Mouse (Mus musculus) neural tube, embryonic 15.5 days (tissue): ENCODE data around the gene Mrpl54. TPM values are rescaled to one million over a fixed set of nuclear protein-coding genes. Genes with fewer than 3 reads are reported as not detected.

Experiments used
- ATAC-seq: fragments of 200-750 bp; cut with Nextera tagmentation; 2 replicates; pipeline ENCODE4 v1.8.0; 2017; ENCODE audit warnings: mild to moderate bottlenecking, moderate TSS enrichment, moderate library complexity; ENCODE audit not compliant: low FRiP score
- H3K27ac ChIP-seq: fragments of 300-500 bp; sonication (generic); replicated peaks from 2 replicates; pipeline ENCODE4 v1.5.1; 2015; ENCODE audit warnings: mild to moderate bottlenecking, inconsistent platforms
- H3K27me3 ChIP-seq: fragments of 300-500 bp; sonication (generic); replicated peaks from 2 replicates; pipeline ENCODE4 v1.6.1; 2015; ENCODE audit warnings: inconsistent platforms
- H3K36me3 ChIP-seq: fragments of 300-500 bp; sonication (generic); 2 replicates; pipeline ENCODE4 v1.6.1; 2015; ENCODE audit warnings: inconsistent platforms
- H3K4me1 ChIP-seq: fragments of 300-500 bp; sonication (generic); 2 replicates; pipeline ENCODE4 v1.6.1; 2015; ENCODE audit warnings: inconsistent platforms
- H3K4me2 ChIP-seq: fragments of 300-500 bp; sonication (generic); 2 replicates; pipeline ENCODE4 v1.6.1; 2015; ENCODE audit warnings: inconsistent platforms, mild to moderate bottlenecking, moderate library complexity
- H3K4me3 ChIP-seq: fragments of 300-500 bp; sonication (generic); replicated peaks from 2 replicates; pipeline ENCODE4 v1.5.1; 2015; ENCODE audit warnings: mild to moderate bottlenecking, inconsistent platforms
- H3K9ac ChIP-seq: fragments of 300-500 bp; sonication (generic); replicated peaks from 2 replicates; pipeline ENCODE4 v1.6.1; 2015; ENCODE audit warnings: mild to moderate bottlenecking, inconsistent platforms
- H3K9me3 ChIP-seq: fragments of 300-500 bp; sonication (generic); replicated peaks from 2 replicates; pipeline ENCODE4 v1.6.1; 2016; ENCODE audit warnings: inconsistent platforms
- WGBS: fragments of 180-500 bp; shearing (Covaris S2); methylation state at CpG from one replicate; pipeline ENCODE4 v1.1.7; 2015; ENCODE audit warnings: mixed read lengths; 5-methylcytosine and 5-hydroxymethylcytosine counted together
- polyA plus RNA-seq: library from polyadenylated mRNA; unstranded; fragments of >200 nt; fragmentation: Nextera tagmentation; extraction: Ambion mirVana; gene quantifications from 2 replicates; pipeline ENCODE4 v1.2.1, GENCODE M21; 2015

Mrpl54 gene
- polyA plus RNA-seq, 1 experiment from 2014 or later, result 155 TPM

GRCm38 (mm10) chr10:81252424-81253419 is 14.0 kb downstream of the Mrpl54 start, which contains the start of gene Matk:
Gene Matk, plus strand, starts transcription at chr10:81252935.
- Histone ChIP-seq H3K27me3 (peaks cover 28% of the 10 kb centered on the region), H3K27ac (peak within 1 kb of the TSS; percentile 70)

DNA sequence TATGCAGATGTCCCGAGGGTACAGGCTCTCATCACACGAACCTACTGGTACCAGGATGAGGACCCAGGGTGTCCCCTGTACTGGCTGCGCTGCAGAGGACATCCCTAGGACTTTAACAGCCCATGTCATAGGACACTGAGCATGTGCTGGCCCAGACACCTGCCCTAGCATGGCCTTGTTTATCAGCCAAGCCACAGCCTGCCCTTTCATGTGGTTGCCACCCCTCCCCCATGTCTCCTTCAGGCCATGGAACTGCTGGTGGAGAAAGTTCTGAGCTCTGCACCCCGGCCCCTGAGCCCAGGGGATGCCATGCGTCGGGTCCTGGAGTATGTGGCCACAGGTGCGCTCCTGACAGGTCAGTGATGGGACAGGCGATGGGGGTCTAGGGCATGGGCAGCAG is 17.3 kb downstream of the Mrpl54 start:
- WGBS, result 85% methylated on average over 8 of the region's 8 CpGs
- H3K4me1 ChIP-seq, result peaks cover 23% of the 10 kb centered on the region
- ATAC-seq, result no peak

More at GRCm38 (mm10) chr10:81252424-81253419, 14.0 kb downstream of the Mrpl54 start, which contains the start of gene Matk:
- Histone ChIP-seq H3K4me2 (peak within 1 kb of the TSS; percentile 70), H3K4me3 (peak within 1 kb of the TSS; percentile 38), H3K36me3 (peaks cover 16% of the 10 kb centered on the region; the same call in 1 of the 2 replicates), H3K9ac (peak within 1 kb of the TSS; percentile 49), H3K4me1 (peaks cover 25% of the 10 kb centered on the region), H3K9me3 (no peaks in the 10 kb centered on the region)
- 7% methylated on average over 44 of the region's 44 CpGs for WGBS
- ATAC-seq, result peak; percentile 84

GRCm38 (mm10) chr10:81247804-81248203 is 18.9 kb downstream of the Mrpl54 start:
- peaks cover 13% of the 10 kb centered on the region for H3K27me3 ChIP-seq
- 93% methylated on average over 2 of the region's 2 CpGs for WGBS

More for the DNA sequence above, 17.3 kb downstream of the Mrpl54 start:
- Histone ChIP-seq H3K4me3 (no peak overlapping the region), H3K9ac (no peak overlapping the region), H3K27me3 (peaks cover 13% of the 10 kb centered on the region), H3K36me3 (peaks cover 21% of the 10 kb centered on the region; the same call in 1 of the 2 replicates), H3K27ac (no peak overlapping the region), H3K4me2 (no peak overlapping the region), H3K9me3 (no peaks in the 10 kb centered on the region)

GRCm38 (mm10) chr10:81245166-81245565 is 21.6 kb downstream of the Mrpl54 start:
- H3K9ac ChIP-seq, result no peak overlapping the region
- H3K27me3 ChIP-seq, result peaks cover 12% of the 10 kb centered on the region
- H3K36me3 ChIP-seq, result peaks cover 26% of the 10 kb centered on the region; the same call in 1 of the 2 replicates
- no peak overlapping the region for H3K27ac ChIP-seq
- 85% methylated on average over 6 of the region's 6 CpGs for WGBS
- no peaks in the 10 kb centered on the region for H3K9me3 ChIP-seq
- H3K4me3 ChIP-seq, result no peak overlapping the region
- no peak overlapping the region for H3K4me2 ChIP-seq
- no peak for ATAC-seq
- H3K4me1 ChIP-seq, result peaks cover 8% of the 10 kb centered on the region

More at GRCm38 (mm10) chr10:81247804-81248203, 18.9 kb downstream of the Mrpl54 start:
- Histone ChIP-seq H3K4me2 (no peak overlapping the region), H3K4me1 (peaks cover 21% of the 10 kb centered on the region), H3K36me3 (peaks cover 23% of the 10 kb centered on the region; the same call in 1 of the 2 replicates), H3K27ac (no peak overlapping the region), H3K9ac (no peak overlapping the region), H3K4me3 (no peak overlapping the region), H3K9me3 (no peaks in the 10 kb centered on the region)
- no peak for ATAC-seq

DNA sequence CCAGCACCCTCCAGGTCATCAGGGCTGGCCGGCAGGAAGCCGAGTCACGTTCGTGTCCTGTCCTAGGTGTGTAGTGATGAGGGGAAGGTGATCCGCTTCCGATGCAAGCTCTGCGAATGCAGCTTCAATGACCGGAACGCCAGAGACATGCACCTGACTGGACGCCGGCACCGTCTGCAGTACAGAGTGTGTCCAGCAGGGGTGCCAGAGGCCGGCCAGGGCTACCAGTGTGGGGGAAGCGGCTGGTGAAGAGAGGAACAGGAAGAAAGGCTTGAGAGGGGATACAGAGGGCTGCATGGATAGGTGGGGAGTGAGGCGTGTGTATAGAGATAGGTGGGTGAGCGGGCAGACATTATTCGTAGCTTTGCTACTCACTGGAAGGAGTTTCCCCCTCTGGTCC is 22.1 kb downstream of the Mrpl54 start:
- Histone ChIP-seq H3K27me3 (peaks cover 18% of the 10 kb centered on the region), H3K4me3 (no peak overlapping the region), H3K4me1 (peaks cover 12% of the 10 kb centered on the region), H3K4me2 (no peak overlapping the region), H3K9me3 (no peaks in the 10 kb centered on the region), H3K36me3 (peaks cover 21% of the 10 kb centered on the region; the same call in 1 of the 2 replicates), H3K27ac (no peak overlapping the region), H3K9ac (no peak overlapping the region)
- WGBS, result 11% methylated on average over 17 of the region's 17 CpGs
- ATAC-seq, result peak; percentile 51

DNA sequence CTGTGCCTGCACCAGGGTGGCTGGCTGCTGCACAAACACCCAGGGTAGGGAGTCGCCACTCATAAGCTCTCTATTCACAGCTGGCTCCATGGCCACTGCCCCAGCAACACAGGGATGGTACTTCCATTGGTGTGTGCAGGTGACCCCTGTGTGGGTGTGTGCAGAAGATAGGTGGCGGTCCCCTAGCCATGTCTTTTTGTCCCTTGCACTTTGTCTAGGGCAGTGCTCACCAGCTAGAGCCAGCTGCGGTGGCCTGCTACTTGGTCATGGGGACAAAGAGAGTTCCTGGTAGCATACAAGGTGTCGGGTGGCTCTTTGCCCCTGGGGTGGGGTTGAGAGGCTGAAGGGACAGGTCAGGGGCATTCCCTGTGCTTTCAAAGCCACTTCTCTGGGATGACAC is 22.6 kb downstream of the Mrpl54 start:
- Histone ChIP-seq H3K4me1 (peaks cover 12% of the 10 kb centered on the region), H3K9ac (no peak overlapping the region), H3K27me3 (peaks cover 22% of the 10 kb centered on the region), H3K27ac (no peak overlapping the region), H3K36me3 (peaks cover 20% of the 10 kb centered on the region; the same call in 1 of the 2 replicates), H3K4me3 (no peak overlapping the region), H3K4me2 (no peak overlapping the region), H3K9me3 (no peaks in the 10 kb centered on the region)
- ATAC-seq, result no peak
- 79% methylated on average over 4 of the region's 4 CpGs for WGBS

DNA sequence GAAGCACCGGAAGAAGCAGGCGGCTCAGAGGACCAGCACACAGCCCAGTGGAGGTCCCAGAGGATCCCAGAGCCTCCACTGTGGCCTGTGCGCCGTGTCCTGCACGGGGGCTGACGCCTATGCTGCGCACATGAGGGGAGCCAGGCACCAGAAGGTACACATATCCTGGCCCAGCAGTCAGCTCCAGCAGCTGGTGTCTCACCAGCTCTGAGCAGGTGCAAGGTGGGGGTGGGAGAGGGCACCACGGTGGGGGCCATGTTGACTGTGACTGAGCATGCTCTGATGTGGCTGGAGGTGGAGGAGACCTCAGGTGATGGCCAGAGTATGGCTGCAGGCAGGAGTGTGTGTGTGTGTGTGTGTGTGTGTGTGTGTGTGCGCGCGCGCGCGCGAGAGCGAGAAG is 24.7 kb downstream of the Mrpl54 start:
- peaks cover 5% of the 10 kb centered on the region; the same call in 1 of the 2 replicates for H3K36me3 ChIP-seq
- no peak overlapping the region for H3K27ac ChIP-seq
- H3K4me1 ChIP-seq, result peaks cover 12% of the 10 kb centered on the region
- H3K4me3 ChIP-seq, result no peak overlapping the region
- H3K9me3 ChIP-seq, result no peaks in the 10 kb centered on the region
- H3K9ac ChIP-seq, result no peak overlapping the region
- ATAC-seq, result no peak
- no peak overlapping the region for H3K4me2 ChIP-seq
- WGBS, result 92% methylated on average over 16 of the region's 16 CpGs
- H3K27me3 ChIP-seq, result peaks cover 30% of the 10 kb centered on the region

- ATAC-seq, result no peak
- H3K4me3 ChIP-seq, result no peak overlapping the region
- no peak overlapping the region for H3K9ac ChIP-seq
- peaks cover 30% of the 10 kb centered on the region for H3K27me3 ChIP-seq
- no peaks in the 10 kb centered on the region for H3K9me3 ChIP-seq
- WGBS, result 21% methylated on average over 13 of the region's 13 CpGs
- no peak overlapping the region for H3K27ac ChIP-seq
- no peak overlapping the region for H3K4me2 ChIP-seq
- peaks cover 12% of the 10 kb centered on the region for H3K4me1 ChIP-seq
- H3K36me3 ChIP-seq, result 0 out of 2 replicates have a peak, but pooled peaks cover 5% of the 10 kb centered on the region
Measured at GRCm38 (mm10) chr10:81240876-81241275, 25.9 kb downstream of the Mrpl54 start.

GRCm38 (mm10) chr10:81238618-81239017 is 28.1 kb downstream of the Mrpl54 start:
- no peaks in the 10 kb centered on the region for H3K9me3 ChIP-seq
- H3K4me2 ChIP-seq, result no peak overlapping the region
- 84% methylated on average over 2 of the region's 2 CpGs for WGBS
- H3K4me1 ChIP-seq, result peaks cover 11% of the 10 kb centered on the region
- ATAC-seq, result no peak
- H3K9ac ChIP-seq, result no peak overlapping the region
- H3K27ac ChIP-seq, result no peak overlapping the region
- H3K4me3 ChIP-seq, result no peak overlapping the region
- 0 out of 2 replicates have a peak, but pooled peaks cover 5% of the 10 kb centered on the region for H3K36me3 ChIP-seq
- peaks cover 30% of the 10 kb centered on the region for H3K27me3 ChIP-seq

GRCm38 (mm10) chr10:81236471-81237268 is 30.1 kb downstream of the Mrpl54 start:
- Histone ChIP-seq H3K9ac (0 out of 2 replicates have a peak overlapping the region, but pooled peaks have one; percentile 15), H3K4me3 (no peak overlapping the region), H3K4me1 (peaks cover 24% of the 10 kb centered on the region), H3K27me3 (peaks cover 29% of the 10 kb centered on the region), H3K27ac (no peak overlapping the region), H3K9me3 (no peaks in the 10 kb centered on the region), H3K4me2 (no peak overlapping the region), H3K36me3 (no peaks in the 10 kb centered on the region)
- ATAC-seq, result no peak
- 79% methylated on average over 12 of the region's 12 CpGs for WGBS

- H3K4me1 ChIP-seq, result peaks cover 35% of the 10 kb centered on the region
- no peak for ATAC-seq
Measured at GRCm38 (mm10) chr10:81234206-81234605, 32.5 kb downstream of the Mrpl54 start.

More at GRCm38 (mm10) chr10:81234206-81234605, 32.5 kb downstream of the Mrpl54 start:
- no peak overlapping the region for H3K27ac ChIP-seq
- H3K27me3 ChIP-seq, result peaks cover 9% of the 10 kb centered on the region
- peak overlapping the region; percentile 77 for H3K4me2 ChIP-seq
- no peaks in the 10 kb centered on the region for H3K9me3 ChIP-seq
- no peak overlapping the region for H3K9ac ChIP-seq
- no peaks in the 10 kb centered on the region for H3K36me3 ChIP-seq
- WGBS, result 86% methylated on average over 6 of the region's 6 CpGs
- peak overlapping the region; percentile 75 for H3K4me3 ChIP-seq
